Mouse (Mus musculus) C2C12 (cell line): ENCODE results near the gene Hist2h2bb.

Source experiments
- CTCF ChIP-seq: IDR thresholded peaks from one replicate; pipeline ENCODE4 v1.5.1; 2011; ENCODE audit not compliant: control insufficient read depth, insufficient read depth, insufficient read length
- FOSL1 ChIP-seq: IDR thresholded peaks from one replicate; pipeline ENCODE4 v1.8.0; 2011; ENCODE audit warnings: mild to moderate bottlenecking, low read length; ENCODE audit not compliant: poor library complexity, insufficient read depth, severe bottlenecking
- MYOD1 ChIP-seq: IDR thresholded peaks from one replicate; pipeline ENCODE4 v1.6.1; 2011; ENCODE audit warnings: low read depth; ENCODE audit not compliant: control insufficient read depth, insufficient read length
- MYOG ChIP-seq: IDR thresholded peaks from one replicate; pipeline ENCODE4 v1.6.1; 2011; ENCODE audit not compliant: control insufficient read depth, insufficient read length; ENCODE audit errors: extremely low read depth
- USF1 ChIP-seq: IDR thresholded peaks from one replicate; pipeline ENCODE4 v1.6.1; 2011; ENCODE audit warnings: low read depth, mild to moderate bottlenecking, control low read depth, moderate library complexity

DNA sequence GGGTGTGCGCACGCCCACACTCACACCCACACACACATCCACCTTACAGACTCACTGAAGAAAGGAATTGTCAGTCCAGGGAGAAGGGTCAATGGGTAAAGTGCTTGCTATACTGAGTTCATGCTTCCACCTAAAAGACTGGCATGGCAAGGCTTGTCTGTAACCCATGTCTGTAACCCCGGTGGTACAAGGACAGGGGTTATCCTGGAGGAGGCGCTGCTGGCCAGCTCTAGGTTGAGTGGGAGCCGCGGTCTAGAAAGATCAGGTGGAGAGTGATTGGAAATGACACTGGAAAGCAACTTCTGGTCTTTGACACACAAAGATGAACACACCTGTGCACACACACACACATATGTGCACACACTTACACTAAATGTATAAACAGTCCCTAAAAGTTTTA lies 11.1 kb downstream of the Hist2h2bb start:
- TF ChIP-seq CTCF: no peak
- no peak for TF ChIP-seq USF1
- TF ChIP-seq MYOG: no peak
- no peak for TF ChIP-seq FOSL1
- TF ChIP-seq MYOD1: no peak
